Mouse (Mus musculus) hindbrain, embryonic 11.5 days (tissue): ENCODE measurements at regions not wholly inside any gene's neighbourhood (a gene's known extent, or its start where the extent isn't known, plus 50 kb on each side); places are given as distances from the start of the nearest gene placed in this dataset.

ENCODE experiments used
- ATAC-seq: fragments of 200-750 bp; cut with Nextera tagmentation; 2 replicates; pipeline ENCODE4 v1.8.0; 2017; ENCODE audit warnings: mild to moderate bottlenecking, moderate TSS enrichment, moderate library complexity; ENCODE audit not compliant: low FRiP score
- DNase-seq: peaks from one replicate; pipeline ENCODE4 v3.0.0-alpha.2; 2015; ENCODE audit warnings: low spot score
- H3K27ac ChIP-seq: fragments of 300-500 bp; sonication (generic); 2 replicates; pipeline ENCODE4 v1.5.1; 2014; ENCODE audit warnings: mild to moderate bottlenecking, low read depth, low read length
- H3K27me3 ChIP-seq: fragments of 300-500 bp; sonication (generic); 2 replicates; pipeline ENCODE4 v1.6.1; 2014; ENCODE audit warnings: mild to moderate bottlenecking, low read length, moderate library complexity, mixed read lengths; ENCODE audit not compliant: control insufficient read depth, insufficient read depth
- H3K36me3 ChIP-seq: fragments of 300-500 bp; sonication (generic); 2 replicates; pipeline ENCODE4 v1.6.1; 2014; ENCODE audit warnings: mild to moderate bottlenecking, low read length, moderate library complexity, mixed read lengths; ENCODE audit not compliant: control insufficient read depth, insufficient read depth
- H3K4me1 ChIP-seq: fragments of 300-500 bp; sonication (generic); replicated peaks from 2 replicates; pipeline ENCODE4 v1.6.1; 2014; ENCODE audit warnings: low read length, mixed read lengths; ENCODE audit not compliant: control insufficient read depth, insufficient read depth
- H3K4me2 ChIP-seq: fragments of 300-500 bp; sonication (generic); replicated peaks from 2 replicates; pipeline ENCODE4 v1.6.1; 2014; ENCODE audit warnings: mild to moderate bottlenecking, low read depth, low read length
- H3K4me3 ChIP-seq: fragments of 300-500 bp; sonication (generic); 2 replicates; pipeline ENCODE4 v1.5.1; 2014; ENCODE audit warnings: low read depth, low read length
- H3K9ac ChIP-seq: fragments of 300-500 bp; sonication (generic); 2 replicates; pipeline ENCODE4 v1.6.1; 2014; ENCODE audit warnings: low read depth, low read length
- H3K9me3 ChIP-seq: fragments of 300-500 bp; sonication (generic); 2 replicates; pipeline ENCODE4 v1.6.1; 2016; ENCODE audit warnings: low read length; ENCODE audit not compliant: control insufficient read depth
- WGBS: fragments of 180-500 bp; shearing (Covaris S2); extraction: QIAGEN DNeasy Blood & Tissue Kit; methylation state at CpG from one replicate; pipeline ENCODE4 v1.1.7; 2014; 5-methylcytosine and 5-hydroxymethylcytosine counted together

DNA sequence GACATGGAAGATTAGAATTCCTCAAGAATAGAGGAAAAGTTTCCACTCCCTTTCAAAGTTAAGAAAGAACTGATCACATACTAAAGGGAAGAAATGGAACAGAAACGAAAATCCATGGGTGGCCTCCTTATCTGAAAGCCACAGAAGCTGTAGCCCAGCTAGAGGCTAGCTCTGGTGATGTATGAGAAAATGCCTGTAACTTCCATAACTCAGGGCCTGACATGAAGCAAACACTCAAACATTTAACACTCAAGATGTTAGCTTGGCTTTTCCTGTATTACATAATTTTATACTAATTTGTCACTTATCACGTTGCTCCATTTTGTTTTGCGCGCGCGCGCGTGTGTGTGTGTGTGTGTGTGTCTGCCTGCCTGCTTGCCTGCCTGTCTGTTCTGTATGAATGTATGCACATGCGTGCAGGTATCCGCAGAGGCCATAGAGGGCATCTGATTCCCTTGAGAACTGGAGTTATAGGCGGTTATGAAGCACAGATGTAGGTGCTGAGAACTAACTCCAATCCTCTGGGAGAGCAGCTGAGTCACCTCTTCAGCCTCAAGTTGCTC is 88.2 kb downstream of the Olfr267 start:
- DNase-seq (no peak), ATAC-seq (no peak)
- H3K36me3 ChIP-seq, result no peaks in the 10 kb centered on the region
- no peak overlapping the region for H3K27ac ChIP-seq
- H3K9ac ChIP-seq, result no peak overlapping the region
- H3K27me3 ChIP-seq, result no peaks in the 10 kb centered on the region
- H3K9me3 ChIP-seq, result no peaks in the 10 kb centered on the region
- H3K4me1 ChIP-seq, result no peaks in the 10 kb centered on the region
- no peak overlapping the region for H3K4me2 ChIP-seq
- 94% methylated on average over 11 of the region's 11 CpGs for WGBS
- H3K4me3 ChIP-seq, result no peak overlapping the region

DNA sequence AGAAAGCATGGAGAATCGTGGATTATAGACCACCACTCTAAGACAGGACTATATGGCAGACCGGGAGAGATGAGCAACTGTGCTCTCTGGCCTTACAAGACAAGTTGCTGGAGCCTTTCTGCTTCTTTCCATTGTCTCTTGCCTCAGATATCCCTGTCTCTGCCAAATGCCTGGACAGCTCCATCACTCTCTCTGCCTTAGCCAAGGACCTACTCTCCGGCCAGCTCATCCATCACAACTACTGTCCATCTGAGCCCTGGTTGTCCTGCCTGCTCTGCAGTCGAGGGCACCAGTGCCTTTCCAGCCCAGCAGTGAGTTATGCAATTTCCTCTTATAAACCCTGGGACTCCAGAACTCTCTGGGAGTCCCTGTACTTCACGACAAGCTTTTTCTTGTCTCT is 88.7 kb downstream of the Olfr267 start:
- Histone ChIP-seq H3K36me3 (no peaks in the 10 kb centered on the region), H3K4me1 (no peaks in the 10 kb centered on the region), H3K27me3 (no peaks in the 10 kb centered on the region), H3K4me2 (no peak overlapping the region), H3K4me3 (no peak overlapping the region), H3K9ac (no peak overlapping the region), H3K27ac (no peak overlapping the region), H3K9me3 (no peaks in the 10 kb centered on the region)
- WGBS, result 75% methylated on average over 5 of the region's 5 CpGs
- DNase-seq, result no peak
- no peak for ATAC-seq

GRCm38 (mm10) chr4:58696684-58697083 is 90.8 kb downstream of the Olfr267 start:
- Histone ChIP-seq H3K36me3 (no peaks in the 10 kb centered on the region), H3K4me2 (no peak overlapping the region), H3K4me3 (no peak overlapping the region), H3K27ac (no peak overlapping the region), H3K27me3 (no peaks in the 10 kb centered on the region), H3K9me3 (no peaks in the 10 kb centered on the region), H3K4me1 (no peaks in the 10 kb centered on the region), H3K9ac (no peak overlapping the region)
- no peak for ATAC-seq
- no peak for DNase-seq
- 69% methylated on average over 4 of the region's 4 CpGs for WGBS

GRCm38 (mm10) chr4:58695281-58695680 is 92.2 kb downstream of the Olfr267 start:
- H3K4me1 ChIP-seq, result no peaks in the 10 kb centered on the region
- no peaks in the 10 kb centered on the region for H3K9me3 ChIP-seq
- ATAC-seq, result no peak
- no peak overlapping the region for H3K4me3 ChIP-seq
- H3K27me3 ChIP-seq, result no peaks in the 10 kb centered on the region
- H3K27ac ChIP-seq, result no peak overlapping the region
- 71% methylated on average over 6 of the region's 6 CpGs for WGBS
- no peak overlapping the region for H3K9ac ChIP-seq
- no peak overlapping the region for H3K4me2 ChIP-seq
- DNase-seq, result no peak
- H3K36me3 ChIP-seq, result no peaks in the 10 kb centered on the region

DNA sequence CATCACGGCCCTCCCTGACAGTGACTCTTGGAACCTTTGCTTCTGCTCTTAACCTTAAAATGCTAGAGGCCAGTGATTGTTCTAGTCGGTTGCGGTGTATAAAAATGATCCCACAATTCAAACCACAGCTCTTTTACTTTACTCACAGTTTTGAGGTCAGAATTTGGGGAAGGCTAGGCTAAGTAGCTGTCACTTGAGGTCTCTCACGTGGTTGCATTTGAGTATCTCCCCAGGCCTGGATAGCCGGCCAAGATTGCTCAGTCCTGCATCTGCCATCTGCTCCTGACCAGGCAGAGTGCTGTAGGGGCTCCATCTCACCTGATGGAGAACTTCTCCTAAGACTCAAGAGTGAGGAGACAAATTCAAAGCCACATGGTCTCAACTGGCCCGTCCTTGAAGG is 94.5 kb downstream of the Olfr267 start:
- Histone ChIP-seq H3K4me1 (no peaks in the 10 kb centered on the region), H3K4me2 (no peak overlapping the region), H3K27ac (no peak overlapping the region), H3K36me3 (no peaks in the 10 kb centered on the region), H3K9me3 (no peaks in the 10 kb centered on the region), H3K27me3 (no peaks in the 10 kb centered on the region), H3K9ac (no peak overlapping the region), H3K4me3 (no peak overlapping the region)
- no peak for DNase-seq
- 87% methylated on average over 6 of the region's 6 CpGs for WGBS
- no peak for ATAC-seq

GRCm38 (mm10) chr4:58681926-58682325 is 105.6 kb downstream of the Olfr267 start:
- Histone ChIP-seq H3K4me2 (no peak overlapping the region), H3K27me3 (no peaks in the 10 kb centered on the region), H3K9me3 (no peaks in the 10 kb centered on the region), H3K9ac (no peak overlapping the region), H3K27ac (no peak overlapping the region), H3K4me1 (no peaks in the 10 kb centered on the region), H3K4me3 (no peak overlapping the region), H3K36me3 (no peaks in the 10 kb centered on the region)
- ATAC-seq (no peak), DNase-seq (no peak)
- 88% methylated on average over 4 of the region's 4 CpGs for WGBS

GRCm38 (mm10) chr4:58677701-58678385 is 109.7 kb downstream of the Olfr267 start:
- WGBS, result 53% methylated on average over 6 of the region's 6 CpGs
- H3K9me3 ChIP-seq, result no peaks in the 10 kb centered on the region
- no peak for ATAC-seq

GRCm38 (mm10) chr4:58671406-58672035 is 116.0 kb downstream of the Olfr267 start:
- Histone ChIP-seq H3K36me3 (no peaks in the 10 kb centered on the region), H3K4me2 (no peak overlapping the region), H3K4me3 (no peak overlapping the region), H3K27ac (no peak overlapping the region), H3K4me1 (no peaks in the 10 kb centered on the region), H3K9ac (no peak overlapping the region), H3K27me3 (no peaks in the 10 kb centered on the region), H3K9me3 (no peaks in the 10 kb centered on the region)
- DNase-seq (peak; percentile 56), ATAC-seq (no peak)
- 50% methylated on average over 14 of the region's 14 CpGs for WGBS

More at GRCm38 (mm10) chr4:58677701-58678385, 109.7 kb downstream of the Olfr267 start:
- Histone ChIP-seq H3K27ac (no peak overlapping the region), H3K9ac (no peak overlapping the region), H3K27me3 (no peaks in the 10 kb centered on the region), H3K4me2 (no peak overlapping the region), H3K4me3 (no peak overlapping the region), H3K36me3 (no peaks in the 10 kb centered on the region), H3K4me1 (no peaks in the 10 kb centered on the region)
- no peak for DNase-seq

- Histone ChIP-seq H3K4me3 (no peak overlapping the region), H3K36me3 (no peaks in the 10 kb centered on the region), H3K9me3 (no peaks in the 10 kb centered on the region), H3K27ac (no peak overlapping the region), H3K4me1 (no peaks in the 10 kb centered on the region), H3K9ac (no peak overlapping the region), H3K27me3 (no peaks in the 10 kb centered on the region), H3K4me2 (no peak overlapping the region; the same call in 1 of the 2 replicates)
- ATAC-seq (no peak), DNase-seq (no peak)
- 33% methylated on average over 6 of the region's 6 CpGs for WGBS
Observed at GRCm38 (mm10) chr4:58670906-58671250, 116.6 kb downstream of the Olfr267 start.
